Mouse (Mus musculus) intestine, embryonic 16.5 days (tissue): ENCODE data around the gene Cfap73. TPM values are rescaled to one million over a fixed set of nuclear protein-coding genes. Genes with fewer than 3 reads are reported as not detected.

Experiments used
- ATAC-seq: fragments of 200-750 bp; cut with Nextera tagmentation; 2 replicates; pipeline ENCODE4 v1.8.0; 2017; ENCODE audit warnings: moderate TSS enrichment, moderate library complexity
- H3K27ac ChIP-seq: fragments of 300-500 bp; sonication (generic); 2 replicates; pipeline ENCODE4 v1.5.1; 2014; ENCODE audit warnings: mild to moderate bottlenecking, low read length
- H3K27me3 ChIP-seq: fragments of 300-500 bp; sonication (generic); replicated peaks from 2 replicates; pipeline ENCODE4 v1.6.1; 2014; ENCODE audit warnings: low read length, control low read depth, mixed read lengths; ENCODE audit not compliant: control insufficient read depth, insufficient read depth
- H3K36me3 ChIP-seq: fragments of 300-500 bp; sonication (generic); 2 replicates; pipeline ENCODE4 v1.6.1; 2014; ENCODE audit warnings: low read length, control low read depth; ENCODE audit not compliant: control insufficient read depth, insufficient read depth
- H3K4me1 ChIP-seq: fragments of 300-500 bp; sonication (generic); 2 replicates; pipeline ENCODE4 v1.6.1; 2014; ENCODE audit warnings: low read length, control low read depth, mixed read lengths; ENCODE audit not compliant: control insufficient read depth, insufficient read depth
- H3K4me2 ChIP-seq: fragments of 300-500 bp; sonication (generic); 2 replicates; pipeline ENCODE4 v1.6.1; 2014; ENCODE audit warnings: low read depth, low read length, control low read depth
- H3K4me3 ChIP-seq: fragments of 300-500 bp; sonication (generic); 2 replicates; pipeline ENCODE4 v1.5.1; 2014; ENCODE audit warnings: mild to moderate bottlenecking, low read length
- H3K9ac ChIP-seq: fragments of 300-500 bp; sonication (generic); 2 replicates; pipeline ENCODE4 v1.6.1; 2014; ENCODE audit warnings: low read depth, low read length
- H3K9me3 ChIP-seq: fragments of 300-500 bp; sonication (generic); 2 replicates; pipeline ENCODE4 v1.6.1; 2016; ENCODE audit warnings: low read length, control low read depth; ENCODE audit not compliant: control insufficient read depth
- WGBS: fragments of 180-500 bp; shearing (Covaris S2); extraction: QIAGEN DNeasy Blood & Tissue Kit; methylation state at CpG from one replicate; pipeline ENCODE4 v1.1.7; 2014; 5-methylcytosine and 5-hydroxymethylcytosine counted together
- polyA plus RNA-seq: library from polyadenylated mRNA; unstranded; fragments of >200 nt; fragmentation: Nextera tagmentation; extraction: Ambion mirVana; gene quantifications from 2 replicates; pipeline ENCODE4 v1.2.1, GENCODE M21; 2015

Gene Cfap73
- polyA plus RNA-seq, 1 experiment from 2014 or later = not detected

DNA sequence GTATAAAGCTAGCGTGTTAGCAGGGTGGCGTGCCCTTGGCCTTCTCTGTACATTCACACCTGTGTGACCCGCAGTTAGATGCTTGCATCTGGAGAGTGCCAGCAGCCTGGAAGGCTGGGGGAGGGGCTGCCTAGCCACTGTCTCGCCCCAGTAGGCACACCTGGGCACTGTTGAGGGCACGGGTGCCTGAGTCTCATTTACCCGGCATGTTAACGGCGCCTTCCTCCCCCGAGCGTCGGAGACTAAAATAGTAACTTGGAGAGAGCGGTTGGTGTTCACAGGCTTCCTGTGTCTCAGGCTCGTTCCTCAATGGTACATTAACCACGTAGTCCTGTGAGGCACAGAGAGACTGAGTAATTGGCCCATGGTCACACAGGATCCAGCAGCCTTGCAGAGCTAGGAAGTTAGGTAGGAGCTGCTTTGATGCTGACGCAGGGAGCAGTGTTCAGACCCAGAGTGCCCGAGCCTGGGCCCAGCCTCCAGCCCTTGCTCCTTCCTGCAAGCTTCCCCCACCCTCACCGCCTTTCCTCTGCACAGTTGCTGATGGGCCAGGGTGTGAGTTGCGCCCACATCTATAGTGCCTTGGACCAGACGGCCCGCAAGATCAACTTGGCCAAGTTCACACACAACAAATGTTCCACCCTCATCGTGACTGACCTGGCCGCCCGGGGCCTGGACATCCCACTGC is 12.8 kb downstream of the Cfap73 start:
- H3K36me3 ChIP-seq = peaks cover 53% of the 10 kb centered on the region
- H3K4me3 ChIP-seq = no peak overlapping the region
- H3K27ac ChIP-seq = no peak overlapping the region
- H3K4me1 ChIP-seq = no peaks in the 10 kb centered on the region
- no peak overlapping the region for H3K4me2 ChIP-seq
- WGBS = 91% methylated on average over 23 of the region's 23 CpGs
- H3K9me3 ChIP-seq = no peaks in the 10 kb centered on the region; the same call in 1 of the 2 replicates
- no peak for ATAC-seq
- no peaks in the 10 kb centered on the region for H3K27me3 ChIP-seq
- H3K9ac ChIP-seq = no peak overlapping the region

DNA sequence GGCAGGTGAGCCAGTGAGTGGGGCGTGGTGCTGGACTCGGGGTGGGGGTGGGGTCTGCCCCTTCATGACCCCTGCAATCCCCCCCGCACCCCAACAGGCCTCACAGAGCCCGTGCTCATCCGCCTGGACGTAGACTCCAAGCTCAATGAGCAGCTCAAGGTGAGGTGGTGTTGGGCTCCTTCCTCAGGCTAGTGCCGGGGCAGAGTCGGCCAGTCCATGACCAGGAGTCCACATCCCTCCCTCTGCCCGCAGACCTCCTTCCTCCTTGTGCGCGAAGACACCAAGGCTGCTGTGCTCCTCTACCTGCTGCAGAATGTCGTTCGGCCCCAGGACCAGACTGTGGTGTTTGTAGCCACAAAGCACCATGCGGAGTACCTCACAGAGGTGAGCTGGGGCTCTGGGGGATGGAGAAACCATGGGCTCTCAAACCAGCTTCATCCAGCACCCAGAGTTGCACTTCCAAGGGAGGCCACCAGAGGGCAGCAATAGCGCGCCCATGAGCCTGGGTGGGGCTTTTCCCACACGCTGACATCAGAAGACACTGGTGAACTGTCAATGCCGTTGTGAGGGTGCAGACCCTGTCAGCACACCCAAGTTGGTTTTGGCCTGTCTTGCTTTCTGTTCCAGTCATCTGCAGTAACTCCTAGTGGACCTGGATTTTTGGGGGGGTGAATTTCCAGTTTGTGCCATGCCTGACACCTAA is 13.5 kb downstream of the Cfap73 start:
- Histone ChIP-seq H3K9ac (no peak overlapping the region), H3K4me1 (no peaks in the 10 kb centered on the region), H3K27me3 (no peaks in the 10 kb centered on the region), H3K36me3 (peaks cover 53% of the 10 kb centered on the region), H3K9me3 (peaks cover 5% of the 10 kb centered on the region; the same call in 1 of the 2 replicates), H3K27ac (no peak overlapping the region), H3K4me2 (no peak overlapping the region), H3K4me3 (no peak overlapping the region)
- ATAC-seq = peak; percentile 49; the same call in 1 of the 2 replicates
- WGBS = 70% methylated on average over 18 of the region's 18 CpGs

DNA sequence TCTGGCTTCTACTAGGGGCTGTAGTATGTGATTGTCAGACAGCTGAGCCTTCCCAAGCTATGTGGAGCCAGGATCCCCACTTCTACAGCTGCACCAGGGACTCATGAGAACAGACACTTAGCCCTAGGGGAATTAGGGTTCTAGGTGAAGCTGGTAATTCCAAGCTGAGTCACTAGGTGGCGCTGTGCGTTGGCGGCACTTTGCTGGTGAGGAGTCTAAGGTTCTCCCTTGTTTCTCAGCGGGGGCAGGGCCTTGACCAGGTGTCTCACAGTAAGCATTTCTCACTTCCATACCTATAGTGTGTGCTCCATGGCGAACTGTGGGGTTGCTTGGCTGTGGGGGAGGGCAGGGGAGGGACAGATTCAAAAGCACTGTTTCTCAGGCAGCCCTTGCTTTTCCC is 14.8 kb downstream of the Cfap73 start:
- no peaks in the 10 kb centered on the region for H3K4me1 ChIP-seq
- peaks cover 44% of the 10 kb centered on the region for H3K36me3 ChIP-seq
- H3K4me2 ChIP-seq = no peak overlapping the region
- ATAC-seq = no peak
- H3K9ac ChIP-seq = no peak overlapping the region
- WGBS = 15% methylated on average over 5 of the region's 5 CpGs
- no peak overlapping the region for H3K27ac ChIP-seq
- H3K27me3 ChIP-seq = no peaks in the 10 kb centered on the region
- peaks cover 5% of the 10 kb centered on the region; the same call in 1 of the 2 replicates for H3K9me3 ChIP-seq
- no peak overlapping the region for H3K4me3 ChIP-seq

DNA sequence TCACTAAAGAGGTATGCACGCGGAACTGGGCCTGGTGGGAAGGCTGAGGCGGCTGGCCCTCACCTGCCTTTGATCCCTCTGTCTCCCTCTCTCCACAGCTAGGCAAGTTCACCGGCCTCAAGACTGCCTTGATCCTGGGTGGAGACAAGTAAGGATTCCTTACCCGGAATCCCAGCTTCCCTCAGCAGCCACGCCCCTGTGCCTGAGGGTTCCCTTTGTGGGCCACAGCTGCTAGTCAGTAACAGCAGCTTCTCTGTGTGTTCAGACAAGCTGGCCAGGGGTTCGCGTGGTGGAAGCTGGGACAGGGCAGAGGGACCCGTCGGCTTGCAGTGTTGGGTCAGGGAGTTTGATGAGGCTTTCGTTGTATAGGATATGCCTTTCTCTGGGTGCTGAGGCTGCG is 15.3 kb downstream of the Cfap73 start:
- no peak overlapping the region for H3K4me3 ChIP-seq
- 0 out of 2 replicates have a peak, but pooled peaks cover 4% of the 10 kb centered on the region for H3K4me1 ChIP-seq
- WGBS = 85% methylated on average over 12 of the region's 12 CpGs
- no peak for ATAC-seq
- H3K27me3 ChIP-seq = no peaks in the 10 kb centered on the region
- H3K9me3 ChIP-seq = peaks cover 5% of the 10 kb centered on the region; the same call in 1 of the 2 replicates
- no peak overlapping the region for H3K9ac ChIP-seq
- H3K4me2 ChIP-seq = no peak overlapping the region
- H3K27ac ChIP-seq = no peak overlapping the region
- H3K36me3 ChIP-seq = peaks cover 42% of the 10 kb centered on the region

DNA sequence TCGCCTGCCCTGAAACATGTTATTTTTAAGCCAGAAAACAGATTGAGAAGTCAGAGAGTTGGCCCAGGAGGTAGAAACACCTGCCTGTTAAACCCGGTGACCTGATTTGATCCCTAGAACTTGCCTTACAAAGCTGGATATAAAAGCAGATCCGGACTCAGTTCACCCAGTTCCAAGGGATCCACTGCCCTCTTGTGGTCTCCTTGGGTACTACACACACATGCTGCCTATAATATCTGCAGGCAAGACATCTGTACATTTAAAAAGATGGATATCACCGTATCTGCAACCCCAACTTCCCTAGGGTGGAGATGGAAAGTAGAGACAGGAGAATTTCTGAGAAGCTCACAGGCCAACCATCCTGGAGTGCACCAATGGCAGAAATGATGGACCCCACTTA is 18.1 kb downstream of the Cfap73 start:
- no peaks in the 10 kb centered on the region for H3K27me3 ChIP-seq
- H3K36me3 ChIP-seq = peaks cover 27% of the 10 kb centered on the region
- 95% methylated on average over 4 of the region's 4 CpGs for WGBS
- no peak overlapping the region for H3K4me2 ChIP-seq
- H3K9ac ChIP-seq = no peak overlapping the region
- no peak for ATAC-seq
- no peak overlapping the region for H3K27ac ChIP-seq
- peaks cover 5% of the 10 kb centered on the region; the same call in 1 of the 2 replicates for H3K9me3 ChIP-seq
- peaks cover 15% of the 10 kb centered on the region for H3K4me1 ChIP-seq
- no peak overlapping the region for H3K4me3 ChIP-seq

DNA sequence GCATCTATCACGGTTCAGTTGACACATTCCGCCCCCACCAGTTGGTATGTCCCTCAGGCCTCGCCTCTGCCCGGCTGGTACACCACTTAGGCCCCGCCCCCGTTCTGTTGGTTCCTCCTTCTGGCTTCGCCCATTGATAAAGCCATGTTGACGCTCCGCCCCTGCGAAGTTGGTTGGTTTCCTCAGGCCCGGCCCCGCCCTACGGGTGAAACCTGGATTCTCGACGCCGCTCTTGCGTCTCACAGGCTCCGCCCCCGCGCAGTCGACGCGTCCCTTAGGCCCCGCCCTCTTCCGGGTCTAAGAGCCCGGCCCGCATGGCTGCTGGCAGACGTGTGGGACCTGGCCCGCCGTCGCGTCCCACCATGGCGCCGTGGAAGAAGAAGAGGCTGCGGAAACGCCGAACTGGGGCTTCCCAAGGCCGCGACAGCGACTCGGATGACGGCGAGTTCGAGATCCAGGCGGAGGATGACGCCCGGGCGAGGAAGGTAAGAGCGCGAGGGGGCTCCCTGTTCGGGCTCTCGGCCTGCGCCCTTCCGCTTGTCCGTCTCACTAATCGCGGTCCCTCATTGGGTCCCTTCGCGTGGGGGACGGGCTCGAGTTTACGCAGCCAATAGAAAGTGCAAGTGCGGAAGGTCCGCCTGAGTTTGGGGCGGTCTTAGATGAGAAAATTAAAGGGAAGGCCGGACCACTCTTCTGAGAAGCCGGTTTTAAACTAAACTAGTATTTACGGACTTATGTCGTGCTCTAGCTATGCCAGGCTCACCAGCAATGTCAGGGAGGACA is 21.0 kb downstream of the Cfap73 start:
- Histone ChIP-seq H3K9ac (peak overlapping the region; percentile 85), H3K27ac (peak overlapping the region; percentile 83), H3K36me3 (peaks cover 13% of the 10 kb centered on the region), H3K4me2 (peak overlapping the region; percentile 86), H3K4me3 (peak overlapping the region; percentile 87), H3K27me3 (no peaks in the 10 kb centered on the region), H3K4me1 (peaks cover 16% of the 10 kb centered on the region), H3K9me3 (peaks cover 5% of the 10 kb centered on the region; the same call in 1 of the 2 replicates)
- peak; percentile 93 for ATAC-seq
- WGBS = under 1% methylated on average over 69 of the region's 69 CpGs

DNA sequence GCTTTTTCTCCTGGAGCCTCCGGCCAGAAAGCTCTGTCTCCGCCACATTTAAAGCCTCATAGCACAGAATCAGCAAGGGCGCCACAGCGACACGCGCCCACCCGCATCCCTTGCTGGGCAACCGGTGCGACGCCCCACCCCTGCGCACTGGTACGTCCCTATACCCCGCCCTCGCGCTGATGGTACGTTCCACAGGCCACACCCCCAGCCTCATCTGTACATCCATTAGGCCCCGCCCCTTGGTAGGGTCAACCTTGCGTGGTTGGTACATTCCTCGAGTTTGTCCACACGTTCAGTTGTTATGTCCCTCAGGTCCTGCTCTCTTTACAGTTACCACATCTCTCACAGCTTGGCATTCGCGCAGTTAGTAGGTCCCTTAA is 21.6 kb downstream of the Cfap73 start, which contains the start of the genes Rita1 and Ddx54:
Gene Rita1 (minus strand): TSS at position 148 of the 380 bp plus-strand sequence.
Gene Ddx54 (plus strand): TSS at position 298 of the 380 bp plus-strand sequence.
- Histone ChIP-seq H3K4me1 (peaks cover 16% of the 10 kb centered on the region), H3K4me2 (peak within 1 kb of the TSS; percentile 86), H3K36me3 (peaks cover 13% of the 10 kb centered on the region), H3K4me3 (peak within 1 kb of the TSS; percentile 87), H3K9ac (peak within 1 kb of the TSS; percentile 85), H3K9me3 (peaks cover 5% of the 10 kb centered on the region; the same call in 1 of the 2 replicates), H3K27ac (peak within 1 kb of the TSS; percentile 83), H3K27me3 (no peaks in the 10 kb centered on the region)
- peak; percentile 83 for ATAC-seq
- WGBS = 0% methylated on average over 22 of the region's 22 CpGs

DNA sequence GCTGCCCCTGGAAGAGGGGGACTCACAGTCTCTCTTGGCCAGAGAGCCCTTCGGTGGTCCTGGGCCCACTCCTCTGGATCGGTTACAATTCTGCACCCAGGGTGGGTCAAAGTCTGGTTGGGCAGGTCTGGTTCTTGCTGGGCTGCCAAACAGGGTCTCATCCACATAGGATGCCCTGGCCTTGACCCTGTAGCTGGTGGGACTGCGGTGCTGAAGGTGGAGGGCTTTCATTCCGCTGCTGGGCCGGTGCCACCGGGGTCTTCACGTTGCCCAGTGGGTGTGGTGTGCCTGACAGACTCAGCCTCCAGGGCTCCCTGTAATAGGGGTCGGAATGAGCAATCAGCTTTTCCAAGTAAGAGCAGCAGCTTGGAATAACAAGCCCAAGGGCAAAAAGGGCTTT is 22.6 kb downstream of the Cfap73 start:
- WGBS = 45% methylated on average over 8 of the region's 8 CpGs
- peak overlapping the region; percentile 85 for H3K9ac ChIP-seq
- H3K4me3 ChIP-seq = peak overlapping the region; percentile 87
- peaks cover 7% of the 10 kb centered on the region for H3K36me3 ChIP-seq
- peak overlapping the region; percentile 68 for H3K4me2 ChIP-seq
- peaks cover 5% of the 10 kb centered on the region; the same call in 1 of the 2 replicates for H3K9me3 ChIP-seq
- H3K4me1 ChIP-seq = peaks cover 16% of the 10 kb centered on the region
- ATAC-seq = no peak
- no peak overlapping the region for H3K27ac ChIP-seq
- H3K27me3 ChIP-seq = no peaks in the 10 kb centered on the region

DNA sequence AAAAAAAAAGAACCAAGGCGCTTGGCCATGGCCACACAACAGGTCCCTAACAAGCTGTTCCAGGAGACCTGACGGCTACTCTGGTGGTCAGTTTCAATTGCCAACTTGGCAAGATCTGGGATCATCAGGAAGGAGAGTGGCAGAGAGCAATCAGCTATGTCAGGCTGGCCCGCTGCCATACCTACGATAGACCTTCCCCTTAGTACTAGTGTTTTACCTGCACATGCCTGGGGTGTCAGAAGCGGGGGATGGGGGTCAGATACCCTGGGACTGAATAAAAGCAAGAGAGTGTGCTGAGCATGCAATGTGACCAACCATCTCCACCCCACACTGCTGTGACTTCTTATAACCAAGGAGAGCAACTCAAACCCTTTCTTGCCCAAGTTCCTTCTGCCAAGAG is 23.1 kb downstream of the Cfap73 start:
- 93% methylated on average over 5 of the region's 5 CpGs for WGBS

More for the DNA sequence above, 23.1 kb downstream of the Cfap73 start:
- Histone ChIP-seq H3K9ac (peak overlapping the region; percentile 85; the same call in 1 of the 2 replicates), H3K9me3 (peaks cover 2% of the 10 kb centered on the region; the same call in 1 of the 2 replicates), H3K4me3 (no peak overlapping the region), H3K4me2 (no peak overlapping the region), H3K27ac (no peak overlapping the region), H3K27me3 (no peaks in the 10 kb centered on the region), H3K4me1 (peaks cover 16% of the 10 kb centered on the region), H3K36me3 (peaks cover 3% of the 10 kb centered on the region)
- no peak for ATAC-seq
